Mouse (Mus musculus): ENCODE data around the gene Arvcf. TPM values are rescaled to one million over a fixed set of nuclear protein-coding genes. Genes with fewer than 3 reads are reported as not detected.
A peak's percentile ranks its signal among the peaks of the same experiment; 100 is the strongest.

Arvcf gene
- total and polyA plus RNA-seq, 3 experiments: 9.1 to 14.5 TPM; not detected in 1

GRCm38 (mm10) chr16:18348601-18349175 is 706 bp downstream of the Arvcf start:
- Histone ChIP-seq H3K27me3 (ENCODE audit: control insufficient read depth in 1 of 2, insufficient read depth in 2 of 2, low read length in 2 of 2) (no peaks in the 10 kb centered on the region), H3K4me3 (ENCODE audit: control insufficient read depth in 1 of 2, insufficient read depth in 1 of 2, low read depth in 2 of 2, low read length in 2 of 2) (no peak overlapping the region), H3K36me3 (ENCODE audit: control insufficient read depth in 1 of 2, insufficient read depth in 2 of 2, low read length in 2 of 2) (peaks cover 0 to 19% of the 10 kb centered on the region in 2 experiments; a peak in 2 of 4 replicates), H3K9ac (ENCODE audit: control insufficient read depth, low read depth, low read length, poor library complexity, severe bottlenecking) (no peak overlapping the region), H3K9me3 (replicated peaks; ENCODE audit: insufficient read depth, low read length) (no peaks in the 10 kb centered on the region), H3K79me2 (ENCODE audit: control insufficient read depth, insufficient read depth, low read length, poor library complexity) (no peaks in the 10 kb centered on the region), H3K27ac (ENCODE audit: control insufficient read depth, low read depth, low read length) (no peak overlapping the region), H3K4me1 (ENCODE audit: control insufficient read depth in 1 of 2, insufficient read depth in 2 of 2, low read length in 2 of 2) (peaks cover 2 to 32% of the 10 kb centered on the region in 2 experiments)
- TF ChIP-seq POLR2A (IDR thresholded peaks at IDR 0.05; ENCODE audit: control insufficient read depth in 1 of 2, insufficient read depth in 1 of 2, low read depth in 1 of 2, low read length in 2 of 2, poor library complexity in 1 of 2): no peak
- TF ChIP-seq ZC3H11A (IDR thresholded peaks at IDR 0.05; ENCODE audit: low read depth, low read length): no peak
- TF ChIP-seq RAD21 (IDR thresholded peaks at IDR 0.05; ENCODE audit: low read depth, low read length): no peak
- no peak for TF ChIP-seq ELF1 (IDR thresholded peaks at IDR 0.05; ENCODE audit: low read depth, low read length)
- no peak for DNase-seq (ENCODE audit: low read depth, low spot score)

- Histone ChIP-seq H3K27ac (ENCODE audit: control insufficient read depth, low read depth, low read length) (no peak overlapping the region), H3K4me3 (ENCODE audit: control insufficient read depth in 1 of 2, insufficient read depth in 1 of 2, low read depth in 2 of 2, low read length in 2 of 2) (no peak overlapping the region)
Observed at GRCm38 (mm10) chr16:18349761-18350325, 1.9 kb downstream of the Arvcf start.

GRCm38 (mm10) chr16:18351313-18352055 is 3.5 kb downstream of the Arvcf start:
- peak; percentile 47 for DNase-seq (ENCODE audit: low read depth, low spot score)
- Histone ChIP-seq H3K9me3 (replicated peaks; ENCODE audit: insufficient read depth, low read length) (no peaks in the 10 kb centered on the region), H3K27me3 (ENCODE audit: control insufficient read depth in 1 of 2, insufficient read depth in 2 of 2, low read length in 2 of 2) (no peaks in the 10 kb centered on the region), H3K4me3 (ENCODE audit: control insufficient read depth in 1 of 2, insufficient read depth in 1 of 2, low read depth in 2 of 2, low read length in 2 of 2) (no peak overlapping the region), H3K36me3 (ENCODE audit: control insufficient read depth in 1 of 2, insufficient read depth in 2 of 2, low read length in 2 of 2) (peaks cover 0 to 14% of the 10 kb centered on the region in 2 experiments; a peak in 2 of 4 replicates), H3K27ac (ENCODE audit: control insufficient read depth, low read depth, low read length) (no peak overlapping the region), H3K4me1 (ENCODE audit: control insufficient read depth in 1 of 2, insufficient read depth in 2 of 2, low read length in 2 of 2) (peaks cover 0 to 28% of the 10 kb centered on the region in 2 experiments; a peak in 3 of 4 replicates), H3K9ac (ENCODE audit: control insufficient read depth, low read depth, low read length, poor library complexity, severe bottlenecking) (no peak overlapping the region), H3K79me2 (ENCODE audit: control insufficient read depth, insufficient read depth, low read length, poor library complexity) (no peaks in the 10 kb centered on the region)
- TF ChIP-seq ETS1 (IDR thresholded peaks at IDR 0.05; ENCODE audit: low read depth, low read length): no peak
- TF ChIP-seq EP300 (IDR thresholded peaks at IDR 0.05; ENCODE audit: low read depth in 1 of 2, low read length in 2 of 2): 0 out of 4 replicates have a peak, but pooled peaks of 1 of the 2 experiments have one; percentile 15
- no peak for TF ChIP-seq ZKSCAN1 (IDR thresholded peaks at IDR 0.05; ENCODE audit: low read depth, low read length)
- TF ChIP-seq MYC (IDR thresholded peaks at IDR 0.05; ENCODE audit: low read depth, low read length): no peak
- TF ChIP-seq MAFK (IDR thresholded peaks at IDR 0.05; ENCODE audit: borderline replicate concordance, low read depth, low read length): no peak
- TF ChIP-seq MEF2A (IDR thresholded peaks at IDR 0.05; ENCODE audit: extremely low read depth, insufficient replicate concordance, low read depth, low read length, poor library complexity, severe bottlenecking): no peak
- TF ChIP-seq TCF12 (IDR thresholded peaks at IDR 0.05; ENCODE audit: low read depth, low read length): no peak
- no peak for TF ChIP-seq POLR2AphosphoS2 (IDR thresholded peaks at IDR 0.05; ENCODE audit: low read length)
- TF ChIP-seq UBTF (IDR thresholded peaks at IDR 0.05; ENCODE audit: borderline replicate concordance, insufficient read depth, low read depth, low read length): no peak
- TF ChIP-seq ELF1 (IDR thresholded peaks at IDR 0.05; ENCODE audit: low read depth, low read length): no peak
- TF ChIP-seq GABPA (IDR thresholded peaks at IDR 0.05; ENCODE audit: low read depth, low read length): no peak
- TF ChIP-seq HCFC1 (IDR thresholded peaks at IDR 0.05; ENCODE audit: low read depth, low read length): no peak
- TF ChIP-seq SMC3 (IDR thresholded peaks at IDR 0.05; ENCODE audit: low read depth, low read length): peak; percentile 70
- TF ChIP-seq USF2 (IDR thresholded peaks at IDR 0.05; ENCODE audit: borderline replicate concordance in 1 of 2, insufficient read depth in 1 of 2, low read depth in 1 of 2, low read length in 2 of 2): no peak

More at GRCm38 (mm10) chr16:18349761-18350325, 1.9 kb downstream of the Arvcf start:
- H3K4me1 ChIP-seq (ENCODE audit: control insufficient read depth in 1 of 2, insufficient read depth in 2 of 2, low read length in 2 of 2): peaks cover 0 to 28% of the 10 kb centered on the region in 2 experiments; a peak in 3 of 4 replicates
- no peak for DNase-seq (ENCODE audit: low read depth, low spot score)
- TF ChIP-seq ELF1 (IDR thresholded peaks at IDR 0.05; ENCODE audit: low read depth, low read length): no peak
- TF ChIP-seq CHD1 (IDR thresholded peaks at IDR 0.05; ENCODE audit: low read depth, low read length): no peak
- no peak for TF ChIP-seq NRF1 (IDR thresholded peaks at IDR 0.05; ENCODE audit: insufficient read depth, low read depth, low read length, poor library complexity, severe bottlenecking)
- no peak for TF ChIP-seq ETS1 (IDR thresholded peaks at IDR 0.05; ENCODE audit: low read depth, low read length)
- TF ChIP-seq RAD21 (IDR thresholded peaks at IDR 0.05; ENCODE audit: low read depth, low read length): no peak
- TF ChIP-seq UBTF (IDR thresholded peaks at IDR 0.05; ENCODE audit: borderline replicate concordance, insufficient read depth, low read depth, low read length): no peak
- TF ChIP-seq SMC3 (IDR thresholded peaks at IDR 0.05; ENCODE audit: low read depth, low read length): no peak
- TF ChIP-seq ZMIZ1 (IDR thresholded peaks at IDR 0.05; ENCODE audit: low read depth, low read length): no peak
- no peak for TF ChIP-seq POLR2AphosphoS5 (IDR thresholded peaks at IDR 0.05; ENCODE audit: borderline replicate concordance, low read depth, low read length)
- TF ChIP-seq MYC (IDR thresholded peaks at IDR 0.05; ENCODE audit: low read depth, low read length): no peak
- no peak for TF ChIP-seq ZKSCAN1 (IDR thresholded peaks at IDR 0.05; ENCODE audit: low read depth, low read length)
- TF ChIP-seq E2F4 (IDR thresholded peaks at IDR 0.05; ENCODE audit: borderline replicate concordance, low read depth, low read length): no peak
- TF ChIP-seq POLR2AphosphoS2 (IDR thresholded peaks at IDR 0.05; ENCODE audit: low read length): no peak
- H3K9me3 ChIP-seq (replicated peaks; ENCODE audit: insufficient read depth, low read length): no peaks in the 10 kb centered on the region
- no peak overlapping the region for H3K9ac ChIP-seq (ENCODE audit: control insufficient read depth, low read depth, low read length, poor library complexity, severe bottlenecking)
- no peaks in the 10 kb centered on the region for H3K79me2 ChIP-seq (ENCODE audit: control insufficient read depth, insufficient read depth, low read length, poor library complexity)
- H3K36me3 ChIP-seq (ENCODE audit: control insufficient read depth in 1 of 2, insufficient read depth in 2 of 2, low read length in 2 of 2): peaks cover 0 to 14% of the 10 kb centered on the region in 2 experiments; a peak in 2 of 4 replicates
- H3K27me3 ChIP-seq (ENCODE audit: control insufficient read depth in 1 of 2, insufficient read depth in 2 of 2, low read length in 2 of 2): no peaks in the 10 kb centered on the region

Measured in MEL (cell line).